Mouse (Mus musculus) cerebellum, postnatal 25 days (tissue): ENCODE results near the gene Ipcef1.
A peak's percentile ranks its signal among the peaks of the same experiment; 100 is the strongest.
"Not testable (repeated sequence)": the region's sequence is repeated elsewhere in the genome, so short reads cannot be mapped to it uniquely, and the experiment has no call there.

Source experiments
- DNase-seq, 2 experiments: peaks; one replicate each; pipeline ENCODE4 v3.0.0; 2021; ENCODE audit warnings: mixed read lengths in 2 of 2

The Ipcef1 gene

GRCm38 (mm10) chr10:7035547-7035946 is 16.7 kb downstream of the Ipcef1 start:
- no peak for DNase-seq

- no peak for DNase-seq
These were observed 18.8 kb downstream of the Ipcef1 start for GRCm38 (mm10) chr10:7033459-7033858.

GRCm38 (mm10) chr10:7025028-7025427 is 27.2 kb downstream of the Ipcef1 start:
- no peak for DNase-seq

GRCm38 (mm10) chr10:7020551-7020950 is 31.7 kb downstream of the Ipcef1 start:
- no peak for DNase-seq

GRCm38 (mm10) chr10:7019781-7020386 is 32.4 kb downstream of the Ipcef1 start:
- DNase-seq, result no peak

GRCm38 (mm10) chr10:7015199-7015598 is 37.1 kb downstream of the Ipcef1 start:
- DNase-seq, result peak in 1 of 2 experiments; percentile 25

GRCm38 (mm10) chr10:7010543-7010942 is 41.7 kb downstream of the Ipcef1 start:
- DNase-seq, result no peak

GRCm38 (mm10) chr10:7004980-7005538 is 47.2 kb downstream of the Ipcef1 start:
- DNase-seq, result no peak

- DNase-seq, result not testable (repeated sequence)
These were observed 48.4 kb downstream of the Ipcef1 start for GRCm38 (mm10) chr10:7003898-7004297.

GRCm38 (mm10) chr10:6999355-6999754 is 52.9 kb downstream of the Ipcef1 start:
- no peak for DNase-seq

GRCm38 (mm10) chr10:6998576-6999250 is 53.6 kb downstream of the Ipcef1 start:
- DNase-seq, result peak; percentile 52 to 63

- no peak for DNase-seq
These were observed 55.4 kb downstream of the Ipcef1 start for GRCm38 (mm10) chr10:6996895-6997294.

GRCm38 (mm10) chr10:6988555-6988954 is 63.7 kb downstream of the Ipcef1 start:
- DNase-seq, result no peak

- no peak for DNase-seq
These were observed 64.7 kb downstream of the Ipcef1 start for GRCm38 (mm10) chr10:6987399-6988098.

GRCm38 (mm10) chr10:6986246-6986645 is 66.0 kb downstream of the Ipcef1 start:
- DNase-seq, result no peak

- DNase-seq, result no peak
These were observed 68.8 kb downstream of the Ipcef1 start for GRCm38 (mm10) chr10:6983431-6983830.

- DNase-seq, result no peak
These were observed 69.5 kb downstream of the Ipcef1 start for GRCm38 (mm10) chr10:6982751-6983151.

GRCm38 (mm10) chr10:6980236-6980635 is 72.0 kb downstream of the Ipcef1 start:
- peak; percentile 38 to 48 for DNase-seq

- DNase-seq, result peak; percentile 47 to 50
These were observed 72.5 kb downstream of the Ipcef1 start for GRCm38 (mm10) chr10:6979789-6980188.

GRCm38 (mm10) chr10:6979216-6979615 is 73.1 kb downstream of the Ipcef1 start:
- peak; percentile 78 to 80 for DNase-seq

- peak; percentile 42 to 60 for DNase-seq
These were observed 73.5 kb downstream of the Ipcef1 start for GRCm38 (mm10) chr10:6978733-6979132.

GRCm38 (mm10) chr10:6977843-6978242 is 74.4 kb downstream of the Ipcef1 start:
- DNase-seq, result peak; percentile 32 to 63

GRCm38 (mm10) chr10:6968334-6968733 is 83.9 kb downstream of the Ipcef1 start:
- DNase-seq, result peak in 1 of 2 experiments; percentile 30
